Mouse (Mus musculus) cerebellum, adult 2 months (tissue): ENCODE data around the gene Thap4.

ENCODE experiments used
- CTCF ChIP-seq: fragments of 200-500 bp; IDR thresholded peaks from 2 replicates; pipeline ENCODE4 v1.5.1; 2011; ENCODE audit warnings: low read depth, mild to moderate bottlenecking, control low read depth, low read length, moderate library complexity, borderline replicate concordance; ENCODE audit not compliant: insufficient read depth
- POLR2A ChIP-seq: fragments of 200-500 bp; IDR thresholded peaks from 2 replicates; pipeline ENCODE4 v1.6.1; 2011; ENCODE audit warnings: low read length, control low read depth, borderline replicate concordance; ENCODE audit not compliant: insufficient read depth

GRCm38 (mm10) chr1:93688154-93688553 lies 66.5 kb downstream of the Thap4 start:
- no peak for TF ChIP-seq CTCF
- no peak for TF ChIP-seq POLR2A
